Mouse (Mus musculus): ENCODE results near the gene Nr3c2. TPM values are rescaled to one million over a fixed set of nuclear protein-coding genes. Genes with fewer than 3 reads are reported as not detected.

Nr3c2 gene
- polyA plus RNA-seq, 1 experiment from 2014 or later, result 0.17 TPM

GRCm38 (mm10) chr8:77082687-77083086 lies 183.4 kb downstream of the Nr3c2 start:
- H3K79me2 ChIP-seq (ENCODE audit: inconsistent target), result no peaks in the 10 kb centered on the region
- no peaks in the 10 kb centered on the region for H3K36me3 ChIP-seq (ENCODE audit: inconsistent target)
- H3K4me3 ChIP-seq (ENCODE audit: inconsistent target), result no peak overlapping the region
- no peak overlapping the region for H3K27ac ChIP-seq
- WGBS (ENCODE audit: missing documents), result 90% methylated on average over 4 of the region's 4 CpGs

- 91% methylated on average over 8 of the region's 8 CpGs for WGBS (ENCODE audit: missing documents)
Measured at GRCm38 (mm10) chr8:77086036-77086435, 186.8 kb downstream of the Nr3c2 start.

GRCm38 (mm10) chr8:77096721-77097120 lies 197.5 kb downstream of the Nr3c2 start:
- Histone ChIP-seq H3K4me3 (ENCODE audit: inconsistent target) (no peak overlapping the region), H3K79me2 (ENCODE audit: inconsistent target) (no peaks in the 10 kb centered on the region), H3K27ac (no peak overlapping the region), H3K36me3 (ENCODE audit: inconsistent target) (no peaks in the 10 kb centered on the region)
- 76% methylated on average over 3 of the region's 4 CpGs for WGBS (ENCODE audit: missing documents)

More at GRCm38 (mm10) chr8:77086036-77086435, 186.8 kb downstream of the Nr3c2 start:
- Histone ChIP-seq H3K79me2 (ENCODE audit: inconsistent target) (no peaks in the 10 kb centered on the region), H3K27ac (no peak overlapping the region), H3K4me3 (ENCODE audit: inconsistent target) (no peak overlapping the region), H3K36me3 (ENCODE audit: inconsistent target) (no peaks in the 10 kb centered on the region)

- 88% methylated on average over 10 of the region's 10 CpGs for WGBS (ENCODE audit: missing documents)
- Histone ChIP-seq H3K79me2 (ENCODE audit: inconsistent target) (no peaks in the 10 kb centered on the region), H3K4me3 (ENCODE audit: inconsistent target) (no peak overlapping the region), H3K36me3 (ENCODE audit: inconsistent target) (no peaks in the 10 kb centered on the region), H3K27ac (no peak overlapping the region)
Measured at GRCm38 (mm10) chr8:77098101-77098500, 198.9 kb downstream of the Nr3c2 start.

- WGBS (ENCODE audit: missing documents), result 88% methylated on average over 2 of the region's 2 CpGs
- Histone ChIP-seq H3K4me3 (ENCODE audit: inconsistent target) (no peak overlapping the region), H3K36me3 (ENCODE audit: inconsistent target) (no peaks in the 10 kb centered on the region), H3K79me2 (ENCODE audit: inconsistent target) (no peaks in the 10 kb centered on the region), H3K27ac (no peak overlapping the region)
Measured at GRCm38 (mm10) chr8:77100370-77100769, 201.1 kb downstream of the Nr3c2 start.

DNA sequence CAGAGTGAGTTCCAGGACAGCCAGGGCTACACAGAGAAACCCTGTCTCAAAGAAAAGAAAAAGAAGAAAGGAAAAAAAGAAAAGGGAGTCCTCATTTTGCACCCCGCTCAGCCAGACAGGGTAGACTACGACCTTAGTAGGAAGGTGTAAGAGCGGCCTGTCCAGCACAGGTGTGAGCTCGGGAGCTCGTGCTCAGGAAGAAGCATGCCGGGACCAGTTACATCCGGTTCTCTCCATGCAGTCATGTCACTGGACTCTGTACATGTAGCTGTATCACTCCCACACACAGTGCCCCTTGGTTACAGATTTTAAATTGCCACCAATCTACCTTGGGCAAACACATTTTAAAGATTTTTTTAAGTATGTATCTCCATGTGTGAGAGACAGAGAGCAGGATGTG lies 203.6 kb downstream of the Nr3c2 start:
- Histone ChIP-seq H3K79me2 (ENCODE audit: inconsistent target) (no peaks in the 10 kb centered on the region), H3K4me3 (ENCODE audit: inconsistent target) (no peak overlapping the region), H3K36me3 (ENCODE audit: inconsistent target) (no peaks in the 10 kb centered on the region), H3K27ac (no peak overlapping the region)
- 89% methylated on average over 7 of the region's 7 CpGs for WGBS (ENCODE audit: missing documents)

- no peak overlapping the region for H3K4me3 ChIP-seq (ENCODE audit: inconsistent target)
- 43% methylated on average over 2 of the region's 2 CpGs for WGBS (ENCODE audit: missing documents)
- H3K36me3 ChIP-seq (ENCODE audit: inconsistent target), result no peaks in the 10 kb centered on the region
- no peak overlapping the region for H3K27ac ChIP-seq
- no peaks in the 10 kb centered on the region for H3K79me2 ChIP-seq (ENCODE audit: inconsistent target)
Measured at GRCm38 (mm10) chr8:77112719-77113118, 213.5 kb downstream of the Nr3c2 start.

GRCm38 (mm10) chr8:77114769-77115168 lies 215.5 kb downstream of the Nr3c2 start:
- 91% methylated on average over 10 of the region's 10 CpGs for WGBS (ENCODE audit: missing documents)
- no peak overlapping the region for H3K4me3 ChIP-seq (ENCODE audit: inconsistent target)
- no peaks in the 10 kb centered on the region for H3K36me3 ChIP-seq (ENCODE audit: inconsistent target)

DNA sequence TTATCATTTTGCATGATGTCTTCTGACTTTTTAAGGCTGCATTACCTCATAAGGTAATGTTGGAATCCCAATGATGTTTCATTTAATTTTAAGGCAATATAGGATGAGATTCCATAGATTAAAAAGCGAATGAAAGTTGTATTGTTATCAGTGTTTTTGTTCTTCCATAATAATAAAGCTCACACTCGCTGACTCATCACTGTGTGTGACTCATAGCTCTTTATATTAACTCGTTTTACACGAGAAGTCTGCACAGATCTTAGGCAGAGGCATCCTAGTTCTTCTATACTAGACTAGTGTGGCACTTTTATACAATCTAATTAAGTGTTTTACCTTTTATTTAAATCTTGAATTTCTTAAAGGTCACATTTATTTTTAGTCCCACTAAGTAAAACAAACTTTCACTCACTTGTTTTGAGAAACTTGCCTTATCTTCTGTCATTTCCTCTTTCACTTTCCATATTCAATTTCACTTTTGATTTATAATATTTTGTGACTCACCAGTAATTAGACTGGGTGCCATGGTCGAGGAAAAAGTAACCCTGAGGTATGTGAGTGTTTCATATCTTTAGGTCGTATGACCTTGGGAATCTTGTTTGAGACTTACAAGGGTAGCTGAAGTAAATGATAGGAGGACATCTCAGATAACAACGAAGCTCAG lies 217.3 kb downstream of the Nr3c2 start:
- Histone ChIP-seq H3K27ac (no peak overlapping the region), H3K79me2 (ENCODE audit: inconsistent target) (no peaks in the 10 kb centered on the region), H3K36me3 (ENCODE audit: inconsistent target) (no peaks in the 10 kb centered on the region), H3K4me3 (ENCODE audit: inconsistent target) (no peak overlapping the region; the same call in 1 of the 2 replicates)
- 48% methylated on average over 7 of the region's 7 CpGs for WGBS (ENCODE audit: missing documents)

More at GRCm38 (mm10) chr8:77114769-77115168, 215.5 kb downstream of the Nr3c2 start:
- Histone ChIP-seq H3K27ac (no peak overlapping the region), H3K79me2 (ENCODE audit: inconsistent target) (no peaks in the 10 kb centered on the region)

DNA sequence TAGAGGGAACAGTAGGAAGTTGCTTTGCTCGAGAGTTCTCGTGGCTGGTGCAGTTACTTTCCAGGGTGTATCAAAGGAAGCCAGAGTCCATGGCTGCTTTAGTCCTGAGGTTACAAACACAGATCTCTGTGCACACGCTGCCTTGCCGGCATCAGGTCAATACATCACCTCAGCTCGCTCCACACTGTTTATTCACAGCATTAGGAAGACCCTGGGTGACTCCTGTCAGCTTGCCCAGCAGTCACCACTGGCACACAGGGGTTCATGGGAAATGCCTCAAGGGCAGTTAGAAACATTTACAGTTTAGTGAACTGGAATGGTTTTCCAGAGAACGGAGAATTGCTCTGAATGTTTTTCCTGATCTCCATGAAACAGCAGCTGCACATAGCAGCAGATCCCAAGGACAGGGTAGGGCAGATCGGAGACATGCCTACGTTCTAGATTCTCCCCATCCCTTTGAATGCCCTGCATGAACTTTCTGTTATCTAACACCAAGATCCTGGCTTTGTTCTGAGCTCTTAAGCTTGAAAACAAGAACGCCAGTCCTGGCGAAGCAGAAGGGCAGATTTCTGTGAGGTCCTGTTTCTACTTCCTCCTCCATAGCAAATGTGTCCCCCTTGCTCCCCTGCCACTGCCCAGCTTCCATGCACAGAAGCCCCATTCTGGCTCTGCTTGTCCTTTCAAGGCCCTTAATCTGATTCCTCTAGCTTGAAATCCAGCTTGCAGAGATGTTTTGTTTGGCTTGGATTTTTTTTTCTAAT lies 221.7 kb downstream of the Nr3c2 start:
- no peaks in the 10 kb centered on the region for H3K79me2 ChIP-seq (ENCODE audit: inconsistent target)
- no peak overlapping the region for H3K27ac ChIP-seq
- 64% methylated on average over 10 of the region's 10 CpGs for WGBS (ENCODE audit: missing documents)
- no peak overlapping the region for H3K4me3 ChIP-seq (ENCODE audit: inconsistent target)
- H3K36me3 ChIP-seq (ENCODE audit: inconsistent target), result no peaks in the 10 kb centered on the region

GRCm38 (mm10) chr8:77121571-77121890 lies 222.3 kb downstream of the Nr3c2 start:
- H3K79me2 ChIP-seq (ENCODE audit: inconsistent target), result no peaks in the 10 kb centered on the region
- H3K36me3 ChIP-seq (ENCODE audit: inconsistent target), result no peaks in the 10 kb centered on the region
- 91% methylated on average over 1 of the region's 1 CpGs for WGBS (ENCODE audit: missing documents)
- H3K27ac ChIP-seq, result no peak overlapping the region
- no peak overlapping the region for H3K4me3 ChIP-seq (ENCODE audit: inconsistent target)

GRCm38 (mm10) chr8:77122300-77122699 lies 223.1 kb downstream of the Nr3c2 start:
- Histone ChIP-seq H3K79me2 (ENCODE audit: inconsistent target) (no peaks in the 10 kb centered on the region), H3K4me3 (ENCODE audit: inconsistent target) (no peak overlapping the region), H3K36me3 (ENCODE audit: inconsistent target) (no peaks in the 10 kb centered on the region), H3K27ac (no peak overlapping the region)
- 89% methylated on average over 5 of the region's 5 CpGs for WGBS (ENCODE audit: missing documents)

DNA sequence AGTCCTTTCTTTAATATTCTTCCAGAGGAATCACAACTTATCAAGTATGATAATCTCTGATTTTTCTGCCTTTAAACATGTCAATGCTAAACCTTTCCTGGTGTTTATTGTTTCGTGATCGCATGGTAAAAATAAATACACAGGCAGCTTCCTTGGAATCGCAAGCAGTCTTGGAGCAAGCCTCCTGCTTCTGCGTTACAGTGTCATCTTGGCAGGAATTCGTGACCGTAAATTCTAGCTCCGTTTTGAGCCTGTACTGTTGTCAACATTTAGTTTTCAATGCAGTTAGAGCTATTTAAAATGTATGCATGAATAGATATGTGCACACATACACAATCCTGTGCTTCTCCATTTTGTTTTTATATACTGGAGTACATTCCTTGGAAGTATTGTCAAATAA lies 226.5 kb downstream of the Nr3c2 start:
- WGBS (ENCODE audit: missing documents), result 95% methylated on average over 7 of the region's 7 CpGs
- no peaks in the 10 kb centered on the region for H3K79me2 ChIP-seq (ENCODE audit: inconsistent target)
- no peak overlapping the region for H3K27ac ChIP-seq
- no peaks in the 10 kb centered on the region for H3K36me3 ChIP-seq (ENCODE audit: inconsistent target)
- H3K4me3 ChIP-seq (ENCODE audit: inconsistent target), result no peak overlapping the region

GRCm38 (mm10) chr8:77128006-77128405 lies 228.8 kb downstream of the Nr3c2 start:
- no peaks in the 10 kb centered on the region for H3K36me3 ChIP-seq (ENCODE audit: inconsistent target)
- 98% methylated on average over 3 of the region's 4 CpGs for WGBS (ENCODE audit: missing documents)
- no peak overlapping the region for H3K4me3 ChIP-seq (ENCODE audit: inconsistent target)
- no peak overlapping the region for H3K27ac ChIP-seq
- H3K79me2 ChIP-seq (ENCODE audit: inconsistent target), result no peaks in the 10 kb centered on the region

GRCm38 (mm10) chr8:77132903-77133637 lies 233.8 kb downstream of the Nr3c2 start:
- Histone ChIP-seq H3K36me3 (ENCODE audit: inconsistent target) (no peaks in the 10 kb centered on the region), H3K79me2 (ENCODE audit: inconsistent target) (no peaks in the 10 kb centered on the region), H3K4me3 (ENCODE audit: inconsistent target) (no peak overlapping the region), H3K27ac (no peak overlapping the region)
- 40% methylated on average over 11 of the region's 11 CpGs for WGBS (ENCODE audit: missing documents)
